In genomic region chr8:10256563-10256962, GRCm38 (mm10) we compare ENCODE assay signal across 33 mouse cellular contexts.
"Had no signal": no experiment of that assay in that cellular context is flagged by ENCODE, and none has a peak within 500 bp of the region (broad histone marks: within the 10 kb centered on the region; RNA-seq: fewer than 3 reads in every experiment).

No protein-coding gene starts in this region.

- H3K4me3 ChIP-seq: heart, adult 2 months; heart, embryonic 10.5 days; heart, embryonic 12.5 days; heart, embryonic 13.5 days; heart, embryonic 15.5 days; hindbrain, embryonic 10.5 days; hindbrain, embryonic 12.5 days; hindbrain, embryonic 13.5 days; hindbrain, embryonic 15.5 days; kidney, embryonic 15.5 days; layer of hippocampus, adult 2 months had no signal

- H3K9me3 ChIP-seq: heart, embryonic 10.5 days; heart, embryonic 12.5 days; heart, embryonic 13.5 days; heart, embryonic 15.5 days; hindbrain, embryonic 10.5 days; hindbrain, embryonic 12.5 days; hindbrain, embryonic 13.5 days; hindbrain, embryonic 15.5 days; kidney, embryonic 15.5 days had no signal

- H3K4me1 ChIP-seq: heart, embryonic 10.5 days; heart, embryonic 12.5 days; heart, embryonic 13.5 days; heart, embryonic 15.5 days; hindbrain, embryonic 10.5 days; hindbrain, embryonic 12.5 days; hindbrain, embryonic 13.5 days; hindbrain, embryonic 15.5 days; kidney, embryonic 15.5 days had no signal

- DNase-seq: heart, adult 2 months; heart, postnatal 10 days; heart, postnatal 14 days; heart, postnatal 36 days; heart, postnatal 4 days; kidney, adult 11 months; kidney, adult 18-20 months; kidney, adult 2 months; kidney, adult 8-10 months; kidney, adult 9 months; kidney, postnatal 10 days; kidney, postnatal 14 days; kidney, postnatal 25 days; kidney, postnatal 36 days; kidney, postnatal 4 days; layer of hippocampus, adult 9-11 months; layer of hippocampus, postnatal 36 days had no signal

- ATAC-seq: hindbrain, embryonic 16.5 days; hindbrain, postnatal 0 days; inflammation-experienced regulatory T-cells, adult 6 months had no signal

- H3K27me3 ChIP-seq: heart, embryonic 12.5 days; heart, embryonic 13.5 days; heart, embryonic 15.5 days; hindbrain, embryonic 12.5 days; hindbrain, embryonic 13.5 days; hindbrain, embryonic 15.5 days had no signal

- H3K4me2 ChIP-seq: heart, embryonic 11.5 days; heart, embryonic 12.5 days; heart, embryonic 13.5 days; heart, embryonic 15.5 days; hindbrain, embryonic 12.5 days; hindbrain, embryonic 13.5 days; hindbrain, embryonic 14.5 days; hindbrain, embryonic 15.5 days; kidney, embryonic 15.5 days had no signal

- H3K36me3 ChIP-seq: heart, embryonic 10.5 days; heart, embryonic 12.5 days; heart, embryonic 13.5 days; heart, embryonic 15.5 days; hindbrain, embryonic 10.5 days; hindbrain, embryonic 12.5 days; hindbrain, embryonic 13.5 days; hindbrain, embryonic 15.5 days; kidney, embryonic 15.5 days had no signal

- H3K9ac ChIP-seq: heart, embryonic 12.5 days; heart, embryonic 13.5 days; heart, embryonic 15.5 days; hindbrain, embryonic 12.5 days; hindbrain, embryonic 13.5 days; hindbrain, embryonic 14.5 days; hindbrain, embryonic 15.5 days; kidney, embryonic 15.5 days had no signal

- H3K27ac ChIP-seq: heart, adult 2 months; heart, embryonic 10.5 days; heart, embryonic 13.5 days; heart, embryonic 15.5 days; hindbrain, embryonic 10.5 days; hindbrain, embryonic 12.5 days; hindbrain, embryonic 13.5 days; hindbrain, embryonic 14.5 days; hindbrain, embryonic 15.5 days; hindbrain, postnatal 0 days; kidney, embryonic 15.5 days; kidney, postnatal 0 days; layer of hippocampus, adult 2 months had no signal
